Mouse (Mus musculus): ENCODE measurements around the gene Cyp27a1. TPM values are rescaled to one million over a fixed set of nuclear protein-coding genes. Genes with fewer than 3 reads are reported as not detected.

Cyp27a1 gene
- polyA plus RNA-seq, 1 experiment from 2014 or later: 10.4 TPM

GRCm38 (mm10) chr1:74726674-74727073, 13.3 kb downstream of the Cyp27a1 start:
- no peak overlapping the region for H3K4me2 ChIP-seq (ENCODE audit: low read depth, low read length)
- WGBS: 51% methylated on average over 5 of the region's 5 CpGs
- H3K36me3 ChIP-seq (ENCODE audit: control insufficient read depth, insufficient read depth, low read length): no peaks in the 10 kb centered on the region

GRCm38 (mm10) chr1:74728446-74728845, 15.1 kb downstream of the Cyp27a1 start:
- H3K4me3 ChIP-seq (replicated peaks; ENCODE audit: low read length): no peak overlapping the region
- no peaks in the 10 kb centered on the region for H3K9me3 ChIP-seq (replicated peaks; ENCODE audit: control insufficient read depth, low read length)
- no peak overlapping the region for H3K9ac ChIP-seq (ENCODE audit: low read length)
- no peaks in the 10 kb centered on the region for H3K36me3 ChIP-seq (ENCODE audit: control insufficient read depth, insufficient read depth, low read length)
- H3K4me2 ChIP-seq (ENCODE audit: low read depth, low read length): no peak overlapping the region
- no peaks in the 10 kb centered on the region for H3K4me1 ChIP-seq (ENCODE audit: control insufficient read depth, insufficient read depth, low read length)
- H3K27ac ChIP-seq (ENCODE audit: low read length): no peak overlapping the region
- no peak for ATAC-seq (ENCODE audit: insufficient read depth, low FRiP score)
- H3K27me3 ChIP-seq (ENCODE audit: control insufficient read depth, insufficient read depth, low read length): no peaks in the 10 kb centered on the region
- WGBS: 66% methylated on average over 8 of the region's 8 CpGs

More at GRCm38 (mm10) chr1:74726674-74727073, 13.3 kb downstream of the Cyp27a1 start:
- Histone ChIP-seq H3K9ac (ENCODE audit: low read length) (no peak overlapping the region), H3K9me3 (replicated peaks; ENCODE audit: control insufficient read depth, low read length) (no peaks in the 10 kb centered on the region), H3K4me3 (replicated peaks; ENCODE audit: low read length) (no peak overlapping the region), H3K4me1 (ENCODE audit: control insufficient read depth, insufficient read depth, low read length) (no peaks in the 10 kb centered on the region), H3K27me3 (ENCODE audit: control insufficient read depth, insufficient read depth, low read length) (no peaks in the 10 kb centered on the region), H3K27ac (ENCODE audit: low read length) (peak overlapping the region; percentile 7; the same call in 1 of the 2 replicates)
- ATAC-seq (ENCODE audit: insufficient read depth, low FRiP score): peak; percentile 79

GRCm38 (mm10) chr1:74736977-74737376, 23.6 kb downstream of the Cyp27a1 start:
- no peak for ATAC-seq (ENCODE audit: insufficient read depth, low FRiP score)

GRCm38 (mm10) chr1:74737500-74737899, 24.1 kb downstream of the Cyp27a1 start:
- H3K9me3 ChIP-seq (replicated peaks; ENCODE audit: control insufficient read depth, low read length): no peaks in the 10 kb centered on the region
- no peak overlapping the region for H3K4me3 ChIP-seq (replicated peaks; ENCODE audit: low read length)
- H3K27ac ChIP-seq (ENCODE audit: low read length): no peak overlapping the region
- WGBS: 88% methylated on average over 7 of the region's 7 CpGs
- no peaks in the 10 kb centered on the region for H3K4me1 ChIP-seq (ENCODE audit: control insufficient read depth, insufficient read depth, low read length)
- no peaks in the 10 kb centered on the region for H3K36me3 ChIP-seq (ENCODE audit: control insufficient read depth, insufficient read depth, low read length)
- ATAC-seq (ENCODE audit: insufficient read depth, low FRiP score): no peak
- no peak overlapping the region for H3K4me2 ChIP-seq (ENCODE audit: low read depth, low read length)
- H3K27me3 ChIP-seq (ENCODE audit: control insufficient read depth, insufficient read depth, low read length): no peaks in the 10 kb centered on the region
- no peak overlapping the region for H3K9ac ChIP-seq (ENCODE audit: low read length)

More at GRCm38 (mm10) chr1:74736977-74737376, 23.6 kb downstream of the Cyp27a1 start:
- Histone ChIP-seq H3K4me3 (replicated peaks; ENCODE audit: low read length) (no peak overlapping the region), H3K9ac (ENCODE audit: low read length) (no peak overlapping the region), H3K9me3 (replicated peaks; ENCODE audit: control insufficient read depth, low read length) (no peaks in the 10 kb centered on the region), H3K36me3 (ENCODE audit: control insufficient read depth, insufficient read depth, low read length) (no peaks in the 10 kb centered on the region), H3K4me1 (ENCODE audit: control insufficient read depth, insufficient read depth, low read length) (no peaks in the 10 kb centered on the region), H3K27ac (ENCODE audit: low read length) (no peak overlapping the region), H3K4me2 (ENCODE audit: low read depth, low read length) (no peak overlapping the region), H3K27me3 (ENCODE audit: control insufficient read depth, insufficient read depth, low read length) (no peaks in the 10 kb centered on the region)
- WGBS: 86% methylated on average over 12 of the region's 12 CpGs

- no peaks in the 10 kb centered on the region for H3K9me3 ChIP-seq (replicated peaks; ENCODE audit: control insufficient read depth, low read length)
- no peak overlapping the region for H3K9ac ChIP-seq (ENCODE audit: low read length)
- H3K27ac ChIP-seq (ENCODE audit: low read length): no peak overlapping the region
- no peaks in the 10 kb centered on the region for H3K4me1 ChIP-seq (ENCODE audit: control insufficient read depth, insufficient read depth, low read length)
- no peak for ATAC-seq (ENCODE audit: insufficient read depth, low FRiP score)
- H3K36me3 ChIP-seq (ENCODE audit: control insufficient read depth, insufficient read depth, low read length): no peaks in the 10 kb centered on the region
- H3K4me3 ChIP-seq (replicated peaks; ENCODE audit: low read length): no peak overlapping the region
- no peak overlapping the region for H3K4me2 ChIP-seq (ENCODE audit: low read depth, low read length)
- 71% methylated on average over 7 of the region's 7 CpGs for WGBS
- H3K27me3 ChIP-seq (ENCODE audit: control insufficient read depth, insufficient read depth, low read length): no peaks in the 10 kb centered on the region
Observed at GRCm38 (mm10) chr1:74740846-74741245, 27.5 kb downstream of the Cyp27a1 start.

GRCm38 (mm10) chr1:74747335-74747734, 34.0 kb downstream of the Cyp27a1 start:
- H3K9me3 ChIP-seq (replicated peaks; ENCODE audit: control insufficient read depth, low read length): no peaks in the 10 kb centered on the region
- H3K4me1 ChIP-seq (ENCODE audit: control insufficient read depth, insufficient read depth, low read length): peaks cover 6% of the 10 kb centered on the region; the same call in 1 of the 2 replicates
- no peak overlapping the region for H3K4me3 ChIP-seq (replicated peaks; ENCODE audit: low read length)
- H3K27me3 ChIP-seq (ENCODE audit: control insufficient read depth, insufficient read depth, low read length): peaks cover 5% of the 10 kb centered on the region
- no peaks in the 10 kb centered on the region for H3K36me3 ChIP-seq (ENCODE audit: control insufficient read depth, insufficient read depth, low read length)
- ATAC-seq (ENCODE audit: insufficient read depth, low FRiP score): no peak
- H3K27ac ChIP-seq (ENCODE audit: low read length): no peak overlapping the region
- no peak overlapping the region for H3K4me2 ChIP-seq (ENCODE audit: low read depth, low read length)
- WGBS: 52% methylated on average over 5 of the region's 5 CpGs
- no peak overlapping the region for H3K9ac ChIP-seq (ENCODE audit: low read length)

DNA sequence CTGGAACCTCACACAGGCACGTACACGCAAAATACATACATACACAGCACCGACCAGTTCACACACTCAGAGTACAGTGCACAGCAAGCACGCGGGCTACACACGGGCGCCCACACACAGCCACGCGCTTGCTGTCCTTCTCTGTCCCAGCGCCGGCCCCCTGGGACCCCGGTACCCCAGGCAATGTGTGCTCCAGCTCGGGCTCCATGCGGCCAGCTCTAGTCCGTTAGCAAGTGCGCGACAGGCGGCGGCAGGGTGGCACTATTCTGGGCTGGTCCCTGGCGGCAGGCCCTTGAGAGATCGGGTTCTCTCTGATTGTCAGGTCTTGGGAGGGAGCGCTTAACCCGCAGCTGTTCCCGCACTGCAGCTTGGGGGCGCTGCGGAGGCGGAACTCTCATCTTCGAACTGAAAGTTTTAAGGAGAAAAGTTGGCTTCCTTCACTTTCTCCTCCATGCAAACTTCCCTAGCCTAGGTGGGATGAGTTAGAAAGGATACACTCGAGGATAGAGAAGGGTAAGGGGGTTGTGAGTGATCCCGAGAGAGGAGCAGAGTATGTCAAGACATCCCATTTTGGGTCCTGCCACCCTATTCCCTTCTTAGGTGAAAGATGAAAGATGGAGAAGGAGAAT, 35.4 kb downstream of the Cyp27a1 start, which contains the start of gene Prkag3:
TSS of gene Prkag3 (minus strand) at position 579 of the 629 bp plus-strand sequence.
- peak; percentile 47; the same call in 1 of the 2 replicates for ATAC-seq (ENCODE audit: insufficient read depth, low FRiP score)
- Histone ChIP-seq H3K4me2 (ENCODE audit: low read depth, low read length) (peak within 1 kb of the TSS; percentile 50), H3K9ac (ENCODE audit: low read length) (peak within 1 kb of the TSS; percentile 29; the same call in 1 of the 2 replicates), H3K27me3 (ENCODE audit: control insufficient read depth, insufficient read depth, low read length) (peaks cover 5% of the 10 kb centered on the region), H3K27ac (ENCODE audit: low read length) (no peak within 1 kb of the TSS), H3K9me3 (replicated peaks; ENCODE audit: control insufficient read depth, low read length) (no peaks in the 10 kb centered on the region), H3K4me1 (ENCODE audit: control insufficient read depth, insufficient read depth, low read length) (peaks cover 6% of the 10 kb centered on the region; the same call in 1 of the 2 replicates), H3K4me3 (replicated peaks; ENCODE audit: low read length) (peak within 1 kb of the TSS; percentile 18), H3K36me3 (ENCODE audit: control insufficient read depth, insufficient read depth, low read length) (no peaks in the 10 kb centered on the region)
- 7% methylated on average over 30 of the region's 30 CpGs for WGBS

DNA sequence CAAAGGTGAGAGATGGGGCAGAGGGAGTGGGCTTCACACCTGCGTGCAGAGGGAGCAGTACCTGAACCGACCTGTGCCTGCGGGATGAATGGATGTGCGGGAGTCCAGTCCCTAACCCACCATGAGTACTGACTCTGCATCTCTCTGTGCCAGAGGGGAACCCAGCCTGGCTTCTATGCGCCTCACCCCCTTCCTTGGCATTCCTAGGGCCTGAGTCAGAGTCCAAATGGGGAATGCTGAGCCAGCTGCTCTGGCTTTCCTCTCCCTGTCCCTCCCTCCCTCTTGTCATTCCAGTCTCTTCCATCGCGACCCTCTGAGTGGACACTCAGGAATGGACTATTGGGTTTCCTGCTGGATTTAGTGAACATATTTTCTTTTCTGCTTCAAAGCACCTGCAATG, 35.9 kb downstream of the Cyp27a1 start:
- H3K4me1 ChIP-seq (ENCODE audit: control insufficient read depth, insufficient read depth, low read length): peaks cover 6% of the 10 kb centered on the region; the same call in 1 of the 2 replicates
- H3K9me3 ChIP-seq (replicated peaks; ENCODE audit: control insufficient read depth, low read length): no peaks in the 10 kb centered on the region
- H3K9ac ChIP-seq (ENCODE audit: low read length): no peak overlapping the region
- WGBS: 35% methylated on average over 7 of the region's 7 CpGs
- no peaks in the 10 kb centered on the region for H3K36me3 ChIP-seq (ENCODE audit: control insufficient read depth, insufficient read depth, low read length)
- no peak overlapping the region for H3K4me3 ChIP-seq (replicated peaks; ENCODE audit: low read length)
- peak; percentile 70 for ATAC-seq (ENCODE audit: insufficient read depth, low FRiP score)
- peaks cover 5% of the 10 kb centered on the region for H3K27me3 ChIP-seq (ENCODE audit: control insufficient read depth, insufficient read depth, low read length)
- peak overlapping the region; percentile 50 for H3K4me2 ChIP-seq (ENCODE audit: low read depth, low read length)
- H3K27ac ChIP-seq (ENCODE audit: low read length): no peak overlapping the region

DNA sequence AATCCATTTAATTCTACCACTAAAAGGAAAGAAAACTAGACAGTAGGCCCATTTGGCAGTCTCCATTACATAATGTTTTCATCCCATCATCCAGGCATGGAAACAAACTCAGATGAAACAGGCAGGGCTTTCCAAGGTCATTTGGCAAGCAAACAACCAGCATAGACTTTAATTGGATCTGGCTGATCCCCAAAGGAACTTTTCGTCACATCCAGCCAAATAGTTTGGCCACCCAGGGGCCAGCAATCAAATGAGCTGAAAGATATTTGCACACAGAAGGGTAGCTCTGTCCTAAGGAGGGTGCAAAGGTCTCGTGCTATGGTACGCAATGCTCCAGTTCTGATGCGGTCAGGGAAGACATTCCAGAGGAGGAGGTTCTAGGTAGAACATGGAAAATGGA, 37.3 kb downstream of the Cyp27a1 start:
- Histone ChIP-seq H3K9ac (ENCODE audit: low read length) (no peak overlapping the region), H3K4me1 (ENCODE audit: control insufficient read depth, insufficient read depth, low read length) (peaks cover 6% of the 10 kb centered on the region; the same call in 1 of the 2 replicates), H3K27me3 (ENCODE audit: control insufficient read depth, insufficient read depth, low read length) (peaks cover 5% of the 10 kb centered on the region), H3K36me3 (ENCODE audit: control insufficient read depth, insufficient read depth, low read length) (no peaks in the 10 kb centered on the region), H3K27ac (ENCODE audit: low read length) (no peak overlapping the region), H3K4me2 (ENCODE audit: low read depth, low read length) (no peak overlapping the region), H3K9me3 (replicated peaks; ENCODE audit: control insufficient read depth, low read length) (no peaks in the 10 kb centered on the region), H3K4me3 (replicated peaks; ENCODE audit: low read length) (no peak overlapping the region)
- ATAC-seq (ENCODE audit: insufficient read depth, low FRiP score): no peak
- 76% methylated on average over 4 of the region's 4 CpGs for WGBS
